ENCODE assay signal across 8 mouse cellular contexts in the genomic region with DNA sequence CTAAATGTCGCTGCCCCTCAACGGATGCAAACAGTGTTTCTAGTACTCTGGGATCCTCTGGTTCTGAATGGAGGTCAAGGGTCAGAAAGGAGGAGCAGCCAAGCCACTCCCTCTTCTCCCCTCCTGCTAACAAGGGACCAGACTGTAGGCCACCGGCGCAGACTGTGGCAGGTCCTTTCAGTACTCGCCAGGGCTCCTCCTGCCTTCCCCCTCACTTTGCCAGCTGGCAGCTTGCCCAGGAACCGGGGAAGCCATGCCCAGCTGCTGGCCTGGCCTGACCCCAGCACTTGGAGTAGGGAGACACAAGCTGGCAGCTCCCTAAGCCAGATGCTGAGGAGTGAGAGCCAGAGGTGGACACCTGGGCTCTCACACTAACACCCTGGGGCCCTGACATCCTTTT. TPM values are rescaled to one million over a fixed set of nuclear protein-coding genes. Genes with fewer than 3 reads are reported as not detected.
A peak's percentile ranks its signal among the peaks of the same experiment; 100 is the strongest.
DNase-seq lines count a peak whose midpoint lies in the region; ATAC-seq lines count a peak whose summit lies in the region.

No protein-coding gene starts in this region.

- peak overlapping the region; percentile 91 for H3K4me3 ChIP-seq in hindbrain, embryonic 15.5 days
- H3K4me3 ChIP-seq in lung, embryonic 16.5 days (ENCODE audit: low read length): peak overlapping the region; percentile 90; the same call in 1 of the 2 replicates

- 2% methylated on average over 6 of the region's 6 CpGs for WGBS in hindbrain, embryonic 15.5 days
- 3% methylated on average over 6 of the region's 6 CpGs for WGBS in lung, embryonic 16.5 days

- peak overlapping the region; percentile 88 for H3K4me2 ChIP-seq in hindbrain, embryonic 15.5 days
- H3K4me2 ChIP-seq in lung, embryonic 16.5 days (ENCODE audit: low read depth, low read length): peak overlapping the region; percentile 94

- H3K36me3 ChIP-seq in hindbrain, embryonic 15.5 days: peaks cover 37% of the 10 kb centered on the region
- peaks cover 34% of the 10 kb centered on the region for H3K36me3 ChIP-seq in lung, embryonic 16.5 days (ENCODE audit: control insufficient read depth, insufficient read depth, low read length)

- peak overlapping the region; percentile 100 for H3K27ac ChIP-seq in hindbrain, embryonic 15.5 days (replicated peaks)
- peak overlapping the region; percentile 100 for H3K27ac ChIP-seq in lung, embryonic 16.5 days (ENCODE audit: low read length)

- DNase-seq in adrenal gland, adult 18-20 months (ENCODE audit: low spot score in 2 of 2): peak; percentile 91 to 94
- DNase-seq in embryo, embryonic 10 days (ENCODE audit: low spot score): peak; percentile 88
- DNase-seq in gastrocnemius, postnatal 10 days: peak; percentile 99
- peak; percentile 78 to 89 for DNase-seq in layer of hippocampus, postnatal 25 days (ENCODE audit: extremely low spot score in 1 of 2, low spot score in 1 of 2)
- DNase-seq in ovary, postnatal 36 days (ENCODE audit: low spot score): peak; percentile 97
- DNase-seq in urinary bladder, postnatal 25 days (ENCODE audit: low spot score): peak; percentile 86

- ATAC-seq in hindbrain, embryonic 15.5 days (ENCODE audit: low FRiP score, low read depth): peak; percentile 54
- peak; percentile 64 for ATAC-seq in lung, embryonic 16.5 days (ENCODE audit: low read depth)

- peaks cover 44% of the 10 kb centered on the region for H3K4me1 ChIP-seq in hindbrain, embryonic 15.5 days (replicated peaks)
- H3K4me1 ChIP-seq in lung, embryonic 16.5 days (replicated peaks; ENCODE audit: control insufficient read depth, insufficient read depth, low read length): peaks cover 33% of the 10 kb centered on the region

- H3K9me3 ChIP-seq in hindbrain, embryonic 15.5 days: no peaks in the 10 kb centered on the region
- no peaks in the 10 kb centered on the region for H3K9me3 ChIP-seq in lung, embryonic 16.5 days (ENCODE audit: control insufficient read depth, low read length)

- no peaks in the 10 kb centered on the region for H3K27me3 ChIP-seq in hindbrain, embryonic 15.5 days
- H3K27me3 ChIP-seq in lung, embryonic 16.5 days (ENCODE audit: control insufficient read depth, insufficient read depth, low read depth, low read length): no peaks in the 10 kb centered on the region

- H3K9ac ChIP-seq in hindbrain, embryonic 15.5 days: peak overlapping the region; percentile 59
- 0 out of 2 replicates have a peak overlapping the region, but pooled peaks have one; percentile 12 for H3K9ac ChIP-seq in lung, embryonic 16.5 days (ENCODE audit: low read length)

RNA-seq across cellular contexts. Expression of gene Chd3, which starts 4.3 kb away (rescaled TPM):
- total RNA-seq in adrenal gland, adult 18-20 months (2021): 100 to 1,000 TPM in 1 of 2 experiments, 10 to 100 TPM in 1; 87.6 to 109 TPM
- total RNA-seq in gastrocnemius, postnatal 10 days (2021): 10 to 100 TPM; 39.0 to 59.5 TPM
- polyA plus RNA-seq in hindbrain, embryonic 15.5 days (2015; fragmentation: Nextera tagmentation; extraction: Ambion mirVana): 83.5 and 83.7 TPM in 2 replicates
- total RNA-seq in layer of hippocampus, postnatal 25 days (2021): 100 to 1,000 TPM; 504 to 538 TPM
- polyA plus RNA-seq in lung, embryonic 16.5 days (2015; fragmentation: Nextera tagmentation; extraction: Ambion mirVana): 56.9 and 60.3 TPM in 2 replicates

RNA-seq across cellular contexts. Expression of gene Rnf227, which starts 24.6 kb away (rescaled TPM):
- total RNA-seq in adrenal gland, adult 18-20 months (2021): 1 to 10 TPM; 5.2 to 5.5 TPM
- 1 to 10 TPM in 1 of 2 experiments, under 1 TPM in 1; 0.85 to 2.1 TPM for total RNA-seq in gastrocnemius, postnatal 10 days (2021)
- polyA plus RNA-seq in hindbrain, embryonic 15.5 days (2015; fragmentation: Nextera tagmentation; extraction: Ambion mirVana): 221 and 228 TPM in 2 replicates
- total RNA-seq in layer of hippocampus, postnatal 25 days (2021): 100 to 1,000 TPM; 103 to 110 TPM
- 11.0 and 12.6 TPM in 2 replicates for polyA plus RNA-seq in lung, embryonic 16.5 days (2015; fragmentation: Nextera tagmentation; extraction: Ambion mirVana)

RNA-seq across cellular contexts. Expression of gene Naa38, which starts 30.4 kb away (rescaled TPM):
- total RNA-seq in adrenal gland, adult 18-20 months (2021): 100 to 1,000 TPM; 139 to 162 TPM
- total RNA-seq in gastrocnemius, postnatal 10 days (2021): 10 to 100 TPM; 83.8 to 94.5 TPM
- polyA plus RNA-seq in hindbrain, embryonic 15.5 days (2015; fragmentation: Nextera tagmentation; extraction: Ambion mirVana): 109 and 121 TPM in 2 replicates
- total RNA-seq in layer of hippocampus, postnatal 25 days (2021): 100 to 1,000 TPM; 100 to 116 TPM
- polyA plus RNA-seq in lung, embryonic 16.5 days (2015; fragmentation: Nextera tagmentation; extraction: Ambion mirVana): 158 and 165 TPM in 2 replicates

RNA-seq across cellular contexts. Expression of gene Cyb5d1, which starts 30.5 kb away (rescaled TPM):
- total RNA-seq in adrenal gland, adult 18-20 months (2021): 10 to 100 TPM; 41.3 to 50.2 TPM
- 10 to 100 TPM; 18.8 to 22.3 TPM for total RNA-seq in gastrocnemius, postnatal 10 days (2021)
- 30.6 and 33.5 TPM in 2 replicates for polyA plus RNA-seq in hindbrain, embryonic 15.5 days (2015; fragmentation: Nextera tagmentation; extraction: Ambion mirVana)
- total RNA-seq in layer of hippocampus, postnatal 25 days (2021): 10 to 100 TPM; 40.8 to 43.6 TPM
- polyA plus RNA-seq in lung, embryonic 16.5 days (2015; fragmentation: Nextera tagmentation; extraction: Ambion mirVana): 32.3 and 32.6 TPM in 2 replicates

RNA-seq across cellular contexts. Expression of gene Tmem88, which starts 33.1 kb away (rescaled TPM):
- 1 to 10 TPM; 7.9 to 8.8 TPM for total RNA-seq in adrenal gland, adult 18-20 months (2021)
- 10 to 100 TPM; 14.0 to 15.7 TPM for total RNA-seq in gastrocnemius, postnatal 10 days (2021)
- polyA plus RNA-seq in hindbrain, embryonic 15.5 days (2015; fragmentation: Nextera tagmentation; extraction: Ambion mirVana): 6.8 and 7.2 TPM in 2 replicates
- 1 to 10 TPM; 2.5 TPM for total RNA-seq in layer of hippocampus, postnatal 25 days (2021)
- 54.7 and 57.4 TPM in 2 replicates for polyA plus RNA-seq in lung, embryonic 16.5 days (2015; fragmentation: Nextera tagmentation; extraction: Ambion mirVana)

Comparison
In these comparisons a context has a peak if more than half of its experiments do, and no peak if none do; other contexts are left out.
1. Peak in every context shown above with its lines: DNase-seq, ATAC-seq, H3K4me3 ChIP-seq and H3K27ac ChIP-seq.
2. RNA of gene Chd3, which starts 4.3 kb away (total RNA-seq): 504 to 538 TPM in layer of hippocampus, postnatal 25 days; 87.6 to 109 TPM in adrenal gland, adult 18-20 months and 39.0 to 59.5 TPM in gastrocnemius, postnatal 10 days; every median in the first group is over 4 times any median in the second.
3. RNA of gene Rnf227, which starts 24.6 kb away (total RNA-seq): 103 to 110 TPM in layer of hippocampus, postnatal 25 days; 5.2 to 5.5 TPM in adrenal gland, adult 18-20 months and 0.85 to 2.1 TPM in gastrocnemius, postnatal 10 days; every median in the first group is over 10 times any median in the second.